Mouse (Mus musculus) testis, postnatal 10 days (tissue): ENCODE data around the gene Syt9.

Source experiments
- DNase-seq: peaks from one replicate; pipeline ENCODE4 v3.0.0; 2021; ENCODE audit warnings: low spot score

Syt9 gene

DNA sequence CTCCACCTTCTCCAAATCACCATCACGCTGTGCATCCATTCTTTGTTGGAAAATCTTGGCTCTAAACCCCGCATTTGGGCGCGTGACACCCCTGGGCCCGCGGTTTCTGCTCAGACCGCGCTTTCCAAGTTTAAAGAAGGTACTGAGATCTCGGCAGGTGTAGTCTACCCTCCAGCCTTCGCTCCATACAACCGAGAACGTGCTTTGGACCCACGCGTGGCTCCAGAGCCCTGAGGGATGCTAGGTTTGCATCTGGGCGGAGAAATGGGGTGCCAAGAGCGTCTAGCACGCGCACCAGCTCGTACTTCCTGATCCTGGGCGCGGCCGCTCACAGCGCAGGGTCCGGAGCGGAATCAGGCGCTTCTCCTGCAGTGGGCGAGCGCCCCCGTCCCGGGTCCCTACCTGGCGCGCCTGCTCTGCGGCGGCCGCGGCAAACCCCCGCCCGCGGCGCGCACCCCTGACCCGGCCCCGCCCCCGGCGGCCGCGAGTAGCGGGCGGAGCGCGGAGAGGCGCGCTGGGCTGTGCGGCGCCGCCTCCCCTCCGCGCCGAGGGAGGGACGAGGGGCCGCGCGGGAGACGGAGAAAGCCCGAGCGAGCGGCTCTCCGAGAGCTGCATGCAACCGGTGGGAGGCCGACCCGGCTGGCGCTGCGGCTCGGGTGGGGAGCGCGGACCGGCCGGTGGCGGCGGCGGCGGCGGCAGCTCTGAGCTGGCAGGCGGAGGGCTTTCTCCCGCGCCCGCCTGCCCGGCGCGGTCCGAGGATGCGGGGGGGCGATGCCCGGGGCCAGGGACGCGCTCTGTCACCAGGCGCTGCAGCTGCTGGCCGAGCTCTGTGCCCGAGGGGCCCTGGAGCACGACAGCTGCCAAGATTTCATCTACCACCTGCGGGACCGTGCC lies at the start of gene Syt9:
Syt9 (plus strand) TSS at position 497 of the 894 bp plus-strand sequence.
- DNase-seq: peak; percentile 59

DNA sequence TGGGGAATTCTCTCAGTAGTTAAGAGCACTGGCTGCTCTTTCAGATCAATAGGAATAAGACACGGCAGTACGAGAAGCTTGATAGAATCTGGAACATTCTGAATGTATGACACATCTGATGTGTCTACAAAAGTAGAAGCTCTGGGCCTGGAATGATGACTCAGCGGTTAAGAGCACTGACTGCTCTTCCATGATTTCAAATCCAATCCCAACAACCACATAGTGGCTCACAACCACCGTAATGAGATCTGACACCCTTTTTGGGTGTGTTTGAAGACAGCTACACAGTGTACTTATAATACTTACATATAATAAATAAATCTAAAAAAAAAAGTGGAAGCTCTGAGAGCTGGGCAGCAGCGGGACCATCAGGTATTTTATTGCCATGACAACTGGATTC lies 31.5 kb upstream of the Syt9 start:
- DNase-seq: no peak

DNA sequence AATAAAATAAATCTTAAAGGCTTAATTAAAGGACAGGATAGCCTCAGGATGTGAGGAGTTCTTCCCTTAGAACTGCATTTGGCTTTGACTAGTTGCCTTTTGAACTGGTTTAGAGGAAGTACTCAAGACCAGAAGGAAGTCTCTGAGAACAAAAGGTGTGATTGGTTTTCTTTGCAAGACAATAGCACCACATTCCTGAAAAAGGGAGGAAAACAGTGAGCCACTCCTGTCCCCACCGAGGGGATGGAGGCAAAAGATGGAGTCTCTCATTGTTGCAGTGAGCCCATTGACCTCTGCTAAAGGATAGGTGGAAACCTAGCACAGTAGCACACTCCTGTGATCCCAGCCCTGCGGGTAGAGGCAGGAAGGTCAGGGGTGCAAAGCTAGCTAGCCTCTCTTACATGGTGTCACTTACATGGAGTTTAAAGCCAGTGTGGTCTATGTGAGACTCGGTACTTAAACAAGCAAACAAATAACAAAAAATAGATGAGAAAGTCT lies 30.9 kb upstream of the Syt9 start:
- DNase-seq: no peak

DNA sequence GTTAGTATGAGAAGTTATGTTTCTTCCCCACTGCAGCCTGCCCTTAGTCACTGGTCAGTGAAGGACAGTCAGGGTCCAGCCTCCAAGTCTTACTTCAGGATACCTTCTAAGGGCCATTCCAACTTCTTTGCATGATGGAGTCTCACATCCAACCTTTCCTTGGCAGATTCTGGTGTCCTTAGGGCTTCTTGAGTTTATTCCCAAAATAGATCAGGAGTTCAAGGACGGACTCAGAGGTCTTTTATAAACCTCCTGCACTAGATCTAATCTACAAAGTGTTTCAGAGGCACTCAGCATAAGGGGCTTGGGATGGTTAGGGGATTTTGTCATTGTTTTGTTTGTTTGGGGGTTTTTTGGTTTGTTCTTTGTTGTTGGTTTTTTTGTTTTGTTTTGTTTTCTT lies 30.3 kb upstream of the Syt9 start:
- DNase-seq: no peak

DNA sequence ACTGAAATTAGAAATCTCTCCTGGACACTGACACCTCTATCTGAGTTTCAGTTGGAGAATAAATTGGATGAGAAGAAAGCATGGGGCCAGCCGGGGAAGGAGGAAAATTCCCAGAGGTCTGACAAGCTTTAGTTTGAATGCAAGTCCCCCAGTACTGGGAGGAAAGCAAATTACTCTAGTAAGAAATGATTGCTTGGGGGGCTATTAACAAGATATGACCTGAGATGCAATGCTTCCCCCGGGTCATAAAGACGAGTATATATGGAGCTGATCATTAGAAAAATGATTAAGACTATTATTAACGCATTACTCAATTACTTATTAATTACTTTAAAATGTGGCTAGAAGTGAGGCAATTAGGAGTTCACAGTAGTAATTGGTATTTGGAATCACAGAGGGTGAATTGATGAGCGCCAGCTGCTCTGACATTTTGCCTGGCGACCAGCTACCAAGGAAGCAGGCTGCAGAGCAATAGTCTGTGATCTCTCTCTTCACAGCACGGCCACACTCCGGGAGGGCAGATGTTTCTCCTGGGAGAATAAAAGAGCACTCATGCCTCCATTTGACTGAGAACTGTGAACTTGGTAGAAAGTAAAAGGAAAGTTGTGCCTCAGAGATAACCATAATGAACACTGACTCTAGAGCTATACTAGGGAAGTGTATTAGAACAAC lies 28.9 kb upstream of the Syt9 start:
- DNase-seq: no peak

DNA sequence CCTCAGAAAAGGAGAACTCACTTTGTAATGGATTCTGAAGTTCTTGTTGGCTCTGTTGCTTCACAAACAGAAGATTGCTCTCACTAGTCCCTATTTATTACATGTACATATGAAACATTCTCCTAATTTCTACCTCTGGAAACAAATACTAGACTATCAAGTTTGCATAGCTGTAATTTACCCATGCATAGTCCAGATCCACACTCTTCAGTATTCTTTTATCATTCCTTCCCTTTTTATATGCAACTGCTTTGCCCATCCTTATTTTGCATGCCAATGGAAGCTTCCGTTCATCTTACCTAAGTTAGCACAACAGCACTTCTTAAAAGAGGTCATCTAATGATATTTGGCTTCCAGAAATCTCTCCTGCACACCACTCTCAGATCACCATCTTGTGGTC lies 21.3 kb upstream of the Syt9 start:
- DNase-seq: no peak

DNA sequence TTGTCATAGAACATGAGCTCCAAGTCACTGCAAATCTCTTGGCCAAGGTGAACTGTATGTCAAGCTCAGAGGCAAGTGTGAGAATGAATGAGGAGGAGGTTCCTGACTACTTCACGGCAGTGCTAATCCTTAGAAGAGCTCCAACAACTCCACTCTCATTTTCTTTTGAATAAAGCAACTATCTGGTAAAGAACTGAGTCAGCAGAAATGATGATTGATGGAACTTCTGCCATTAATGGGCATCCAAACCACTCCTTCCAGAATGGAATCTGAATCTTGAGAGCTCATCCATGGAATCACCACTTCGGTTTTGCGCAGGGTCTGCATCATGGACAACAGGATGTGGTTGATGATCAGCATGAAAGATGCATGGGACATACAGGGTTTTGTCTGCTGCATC lies 8.4 kb upstream of the Syt9 start:
- no peak for DNase-seq

DNA sequence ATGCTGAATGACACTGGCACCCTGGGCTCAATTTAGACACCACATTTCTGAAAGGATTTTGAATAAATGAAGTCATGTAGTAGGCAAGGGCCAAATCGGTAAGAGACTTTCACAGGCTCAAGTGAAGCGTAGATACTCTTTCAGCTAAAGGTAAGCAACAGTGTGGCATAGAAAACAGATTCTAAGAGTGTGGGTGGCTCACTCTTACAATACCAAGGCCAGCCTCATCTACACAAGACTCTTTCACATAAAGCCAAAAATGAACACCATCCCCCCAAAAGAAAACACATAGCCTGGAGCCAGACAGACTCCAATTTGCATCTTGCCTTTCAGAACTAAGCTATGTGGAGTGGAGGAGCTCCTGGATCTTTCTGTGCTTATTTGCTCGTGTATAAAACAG lies 7.9 kb upstream of the Syt9 start:
- DNase-seq: no peak

DNA sequence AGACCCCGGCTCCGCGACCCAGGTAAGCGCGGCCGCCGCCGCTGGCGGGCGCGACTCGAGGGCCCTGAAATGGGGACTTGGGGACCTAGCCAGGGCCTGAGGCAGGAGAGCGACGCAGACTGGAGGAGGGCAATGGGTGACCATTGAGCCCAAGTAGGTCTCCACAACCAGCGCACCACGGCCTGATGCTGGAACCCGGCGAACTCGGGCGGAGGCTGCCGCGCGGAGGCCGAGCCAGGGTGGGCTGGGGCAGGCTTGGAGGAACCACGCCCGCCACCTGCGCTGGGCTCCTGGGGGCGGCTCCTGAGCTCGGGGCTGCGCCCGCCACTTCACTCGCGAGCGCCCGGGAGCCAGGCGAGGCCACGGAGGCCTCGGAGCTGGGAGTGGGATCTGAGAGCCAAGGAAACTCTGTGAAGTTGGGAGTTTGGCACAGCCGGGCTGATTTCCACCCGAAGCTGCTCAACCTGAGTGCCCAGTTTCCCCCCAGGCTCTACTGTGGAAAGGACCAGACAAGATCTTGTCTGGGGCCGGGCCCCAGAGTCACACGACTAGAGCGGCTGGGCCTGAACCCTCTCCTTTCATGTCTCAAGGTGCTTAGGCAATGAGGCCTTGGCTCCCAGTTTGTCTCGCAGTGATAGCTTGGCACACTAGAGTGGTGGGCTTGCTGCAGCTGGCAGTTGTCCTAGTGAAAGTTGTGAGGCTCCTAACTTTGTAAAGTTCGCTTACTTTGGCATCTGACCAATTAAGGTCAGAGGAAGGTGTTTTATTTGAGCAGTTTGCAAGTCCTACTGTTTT lies 795 bp downstream of the Syt9 start:
- peak; percentile 51 for DNase-seq

DNA sequence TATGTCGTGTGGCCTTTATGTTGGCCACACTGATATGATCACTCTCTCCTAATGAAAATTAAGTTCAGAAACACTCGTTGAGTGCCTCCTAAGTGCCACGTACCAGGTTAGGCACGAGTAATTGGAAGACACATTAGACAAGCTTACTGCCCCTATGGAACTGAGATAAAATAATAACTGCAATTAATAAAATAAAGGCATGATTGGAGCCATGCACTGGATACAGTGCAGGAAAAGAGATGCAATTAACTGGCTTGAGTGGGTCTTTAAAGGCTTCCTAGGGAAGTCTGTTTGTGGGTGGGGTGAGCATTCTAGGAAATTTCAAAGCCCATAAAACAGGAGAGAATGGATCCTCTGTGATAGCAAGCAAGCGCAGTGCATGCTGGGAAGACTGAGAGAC lies 10.0 kb downstream of the Syt9 start:
- no peak for DNase-seq

DNA sequence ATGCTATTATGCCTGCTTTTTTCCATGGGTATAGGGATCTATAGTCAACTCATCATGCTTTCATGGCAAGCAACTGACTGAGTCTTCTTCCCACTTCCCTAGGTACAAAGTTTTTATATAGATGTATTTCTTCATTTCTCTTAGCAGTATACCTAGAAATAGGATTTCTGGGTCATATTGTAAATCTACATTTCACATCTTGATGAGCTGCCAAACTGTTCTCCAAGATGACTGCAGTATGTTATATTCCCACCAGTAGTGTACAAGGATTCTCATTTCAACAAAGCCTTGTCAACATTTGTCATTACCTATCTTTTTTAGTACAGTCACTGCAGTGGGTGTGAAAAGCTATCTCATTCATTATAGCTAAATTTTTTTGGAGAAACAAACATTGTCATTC lies 19.1 kb downstream of the Syt9 start:
- DNase-seq: no peak

DNA sequence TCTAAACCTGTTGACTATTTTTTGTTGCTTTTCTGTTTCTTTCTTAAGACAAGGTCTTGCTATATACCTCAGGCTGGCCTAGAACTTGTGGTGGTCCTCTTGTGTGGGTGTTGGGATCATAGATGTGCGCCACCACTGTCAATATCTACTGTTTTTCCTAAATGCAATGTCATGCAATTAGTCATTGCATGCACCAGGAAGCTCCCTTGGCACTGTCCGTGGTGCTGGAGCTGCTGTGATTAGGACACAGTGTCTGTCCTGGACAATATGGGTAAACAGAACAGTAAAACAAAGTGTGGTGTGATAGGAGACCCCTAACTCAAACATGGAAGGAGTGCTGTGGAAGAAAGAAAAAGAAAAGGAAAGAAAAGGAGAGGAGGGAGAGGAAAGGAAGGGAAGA lies 22.2 kb downstream of the Syt9 start:
- peak; percentile 57 for DNase-seq

DNA sequence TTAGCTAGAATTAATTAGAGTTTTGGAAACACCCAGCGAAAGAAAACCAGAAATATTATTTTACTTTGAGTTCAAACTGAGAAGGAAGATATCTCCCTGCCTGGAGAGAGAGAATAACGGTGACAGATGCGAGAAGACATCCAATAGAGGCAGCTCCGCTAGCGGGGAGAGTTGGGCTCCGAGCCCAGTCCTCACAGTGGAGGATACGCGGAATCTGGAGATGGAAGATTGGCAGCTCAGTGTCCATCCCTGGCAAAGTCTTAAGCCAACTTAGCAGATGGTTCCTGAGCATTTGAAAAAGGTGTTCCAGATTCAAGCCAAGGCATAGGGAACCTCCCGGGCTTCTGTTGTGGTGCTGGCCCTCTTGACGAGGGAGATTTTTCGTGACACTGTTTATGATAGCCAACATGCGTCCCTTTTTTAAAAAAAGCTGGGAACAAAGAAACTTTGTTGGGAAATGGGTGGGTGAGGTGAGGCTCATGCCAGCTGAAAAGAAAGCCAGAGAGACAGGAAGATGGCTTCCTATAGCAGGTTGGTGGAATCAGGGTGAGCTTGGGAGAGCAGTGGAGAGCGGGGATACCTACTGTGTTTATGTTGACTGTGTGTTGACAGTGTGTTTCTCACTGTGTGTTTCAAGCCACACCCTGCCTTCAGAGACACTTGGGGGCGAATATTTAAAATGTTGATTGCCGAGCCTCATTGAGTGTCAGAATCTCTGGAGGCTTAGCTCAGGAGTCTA lies 29.7 kb downstream of the Syt9 start:
- no peak for DNase-seq

DNA sequence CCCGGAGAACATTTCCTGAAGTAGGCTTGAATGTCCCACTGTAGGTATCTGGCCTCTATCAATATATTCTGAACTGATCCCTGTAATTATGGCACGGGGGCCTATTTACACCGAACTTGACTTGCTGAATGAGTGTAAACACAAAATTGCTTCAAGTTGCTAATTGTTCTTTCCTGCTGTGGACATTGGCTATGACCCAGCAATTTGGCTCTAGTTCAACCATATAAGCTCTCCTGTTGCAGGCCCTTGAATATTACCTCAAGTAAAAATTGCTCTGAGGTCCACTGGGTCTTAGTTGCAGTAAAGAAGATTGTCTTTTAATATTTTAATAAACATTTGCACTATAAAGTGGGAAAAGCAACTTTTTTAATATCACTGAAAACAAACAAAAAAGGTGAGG lies 32.7 kb downstream of the Syt9 start:
- DNase-seq: no peak

DNA sequence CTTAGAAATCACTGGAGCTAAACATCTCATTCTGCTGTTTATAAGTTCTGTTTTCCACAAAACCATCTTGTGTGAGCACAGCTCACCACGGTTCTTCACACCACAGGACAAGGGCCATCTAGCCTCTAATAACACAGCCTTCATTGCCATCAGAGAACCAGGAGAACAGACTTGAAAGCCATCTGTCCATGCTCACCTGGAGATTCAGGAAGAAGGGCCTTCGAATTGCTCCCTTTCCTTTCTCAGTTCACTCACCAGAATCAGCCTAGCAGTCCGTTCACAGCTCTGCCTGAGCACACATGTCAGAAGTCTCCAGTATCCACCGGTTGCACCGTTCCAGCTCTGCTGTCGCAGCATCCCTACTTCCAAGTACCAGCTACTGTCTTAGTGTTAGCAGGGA lies 44.4 kb downstream of the Syt9 start:
- no peak for DNase-seq

DNA sequence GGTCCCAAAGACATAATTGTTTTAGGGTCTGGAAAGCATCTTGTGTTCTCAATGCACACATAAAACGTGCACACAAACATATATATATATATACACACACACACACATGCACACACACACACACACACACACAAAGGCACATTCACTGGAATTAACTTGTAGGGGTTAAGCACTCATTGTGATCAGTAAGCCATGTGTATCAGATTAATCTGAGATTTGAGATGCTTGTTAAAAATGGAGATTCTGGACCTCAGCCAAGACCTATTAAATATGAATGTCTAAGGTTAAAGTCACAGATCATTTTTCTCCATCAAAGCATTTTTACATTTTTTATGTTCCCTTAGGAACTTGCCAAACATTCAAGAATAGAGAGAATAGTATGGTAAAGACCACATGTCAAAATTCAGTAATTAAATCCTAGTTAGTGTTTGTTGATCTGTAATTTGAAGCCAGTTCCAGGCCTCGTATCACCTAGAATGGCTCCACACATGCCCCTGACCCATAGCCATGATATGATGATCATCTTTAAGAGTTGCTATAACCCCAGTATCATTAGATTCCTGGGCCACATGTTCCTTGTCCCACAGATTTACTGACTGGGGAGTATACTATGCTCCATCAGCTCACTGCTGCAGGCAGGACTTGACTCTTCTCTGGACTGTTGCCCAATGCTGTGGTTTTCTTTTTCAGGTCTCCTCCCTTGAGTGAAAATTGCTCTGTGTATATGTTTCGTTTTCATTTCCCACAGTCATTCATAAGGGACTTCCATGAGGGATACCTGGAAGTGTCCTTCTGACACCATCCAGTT lies 46.7 kb downstream of the Syt9 start:
- DNase-seq: no peak

DNA sequence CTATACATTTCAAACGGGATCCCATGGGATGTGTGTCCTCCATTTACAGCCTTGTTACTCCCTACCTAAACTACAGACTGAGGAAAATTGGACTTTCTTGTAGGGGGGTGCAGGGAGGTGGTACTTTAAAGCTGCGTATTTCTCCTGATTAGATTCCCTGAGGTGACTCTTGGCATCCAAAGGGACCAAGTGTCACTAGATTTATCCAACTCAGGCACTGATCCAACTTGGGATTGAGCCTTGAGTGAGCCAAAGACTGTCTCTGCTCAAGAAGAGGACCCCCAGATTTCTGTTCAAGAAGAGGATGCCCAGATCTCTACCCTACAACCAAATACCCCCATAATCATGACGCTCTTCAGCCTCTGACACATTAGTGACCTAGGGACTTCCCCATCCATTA lies 66.9 kb downstream of the Syt9 start:
- no peak for DNase-seq

DNA sequence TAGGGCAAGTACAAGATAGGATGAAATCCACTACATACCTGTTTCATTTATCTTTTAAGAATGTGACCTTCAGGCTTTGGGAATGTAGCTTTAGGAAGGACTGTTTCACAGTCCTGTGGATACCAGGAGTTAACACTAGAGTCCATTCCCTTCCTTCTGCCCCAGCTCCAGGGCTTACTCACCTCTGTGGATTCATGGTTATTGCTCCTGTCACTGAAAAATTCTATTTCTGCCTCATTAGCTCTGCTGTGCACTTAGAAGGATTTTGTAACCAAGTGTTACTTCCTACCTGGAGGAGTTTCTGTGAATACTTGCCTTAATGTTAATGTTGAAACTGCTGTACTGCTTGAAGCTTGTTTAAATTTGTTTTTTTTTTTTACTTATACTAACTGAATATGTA lies 74.1 kb downstream of the Syt9 start:
- no peak for DNase-seq

DNA sequence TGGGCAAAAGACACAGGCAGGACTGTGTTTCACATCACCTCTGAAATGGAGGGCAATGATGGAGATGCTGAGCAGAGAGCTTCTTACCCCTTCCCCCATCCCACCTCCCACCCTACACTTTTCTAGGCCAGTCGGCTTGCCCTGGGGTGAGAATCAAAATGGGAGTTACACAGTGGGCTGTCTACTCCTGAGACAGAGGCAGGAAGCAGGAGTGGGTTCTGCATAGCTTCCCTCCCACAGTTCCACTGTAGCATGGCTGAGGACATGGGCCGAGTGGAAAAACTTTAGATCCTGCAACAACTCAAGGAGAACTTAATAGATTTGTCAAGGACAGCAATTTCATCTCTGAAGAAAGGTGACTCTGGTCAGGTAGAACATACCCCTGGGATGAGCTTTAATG lies 84.1 kb downstream of the Syt9 start:
- DNase-seq: no peak

DNA sequence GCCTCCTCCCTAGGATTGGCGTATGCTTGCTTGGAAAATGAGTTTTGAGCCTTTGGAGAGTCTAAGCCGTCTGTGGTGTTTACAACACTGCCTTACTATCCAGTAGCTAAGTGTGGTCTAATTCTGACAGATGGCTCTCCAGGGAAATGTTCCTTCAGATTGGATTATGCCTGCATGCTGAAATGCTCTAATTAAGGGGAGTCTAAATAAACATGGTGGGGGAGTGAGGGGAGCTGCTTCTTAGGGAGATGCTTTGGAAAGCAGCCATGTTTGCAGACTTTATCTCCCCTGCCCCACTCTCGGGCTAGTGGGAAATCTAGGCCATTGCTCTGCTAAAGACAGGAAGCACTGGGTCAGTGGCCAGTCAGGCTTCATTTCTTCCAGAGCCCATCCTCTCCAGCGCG lies 84.6 kb downstream of the Syt9 start:
- DNase-seq: no peak

DNA sequence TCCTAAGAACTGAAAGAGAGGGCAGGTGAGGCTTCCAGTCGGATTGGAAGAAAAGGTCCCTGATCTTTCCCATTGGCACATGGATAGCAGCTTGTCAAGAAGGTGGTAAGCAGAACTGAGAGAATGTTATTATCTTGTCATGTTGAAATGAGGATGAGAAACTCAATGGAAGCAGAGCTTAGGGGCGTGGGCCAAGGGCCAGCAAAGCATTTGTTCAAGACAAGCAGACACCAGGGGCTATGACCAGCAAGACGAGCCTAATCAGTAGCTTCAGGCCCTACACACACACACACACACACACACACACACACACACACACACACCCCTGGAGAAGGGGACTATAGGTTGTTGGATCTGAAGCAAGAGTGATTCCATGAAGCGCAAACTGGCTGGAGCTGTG lies 90.6 kb downstream of the Syt9 start:
- DNase-seq: no peak
